Mouse (Mus musculus) right cerebral cortex, postnatal 10 days (tissue): ENCODE measurements around the gene Fam124b.

ENCODE experiments used
- DNase-seq, 2 experiments: peaks; one replicate each; pipeline ENCODE4 v3.0.0; 2021; ENCODE audit warnings: low spot score in 2 of 2

Gene Fam124b

GRCm38 (mm10) chr1:80177651-80178382, 40.5 kb downstream of the Fam124b start:
- peak in 1 of 2 experiments; percentile 50 for DNase-seq

- DNase-seq, result no peak
Observed at GRCm38 (mm10) chr1:80167706-80168105, 50.6 kb downstream of the Fam124b start.

- no peak for DNase-seq
Observed at GRCm38 (mm10) chr1:80166577-80166976, 51.7 kb downstream of the Fam124b start.

GRCm38 (mm10) chr1:80165391-80165790, 52.9 kb downstream of the Fam124b start:
- DNase-seq, result no peak

GRCm38 (mm10) chr1:80162943-80163342, 55.3 kb downstream of the Fam124b start:
- DNase-seq, result no peak

GRCm38 (mm10) chr1:80159586-80159985, 58.7 kb downstream of the Fam124b start:
- no peak for DNase-seq

GRCm38 (mm10) chr1:80154902-80155301, 63.4 kb downstream of the Fam124b start:
- no peak for DNase-seq

GRCm38 (mm10) chr1:80153125-80153716, 65.1 kb downstream of the Fam124b start:
- DNase-seq, result no peak

GRCm38 (mm10) chr1:80150681-80151080, 67.6 kb downstream of the Fam124b start:
- no peak for DNase-seq
